In the genomic region with DNA sequence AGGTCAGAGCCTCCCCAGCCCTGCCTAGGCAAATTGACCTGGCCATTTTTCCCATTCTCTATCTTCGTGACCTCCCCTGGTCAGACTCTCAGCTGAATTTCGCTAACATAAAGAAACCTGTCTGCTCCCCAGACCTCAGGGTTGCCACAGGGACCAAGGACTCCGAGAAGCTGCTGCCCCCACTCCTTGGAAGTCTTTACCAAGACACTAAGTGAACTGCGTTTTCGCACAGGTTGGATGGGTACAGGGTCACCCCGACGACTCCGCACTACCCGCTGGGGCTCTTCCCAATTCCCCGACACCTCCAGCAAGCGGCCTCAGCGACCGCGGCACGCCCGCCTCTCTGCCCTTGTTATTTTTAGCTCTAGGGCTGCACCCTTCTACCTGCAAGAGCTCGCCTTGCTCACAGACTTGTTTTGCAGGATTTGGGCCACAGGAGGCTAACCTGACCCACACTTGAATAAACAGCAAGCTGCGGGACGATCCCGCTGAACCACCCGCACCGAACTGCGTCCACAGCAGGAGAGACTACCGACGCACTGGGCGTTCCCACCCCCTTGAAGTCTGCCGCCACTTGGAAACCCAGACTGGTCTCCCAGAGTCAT, we compare ENCODE assay signal across 8 mouse cellular contexts. TPM values are rescaled to one million over a fixed set of nuclear protein-coding genes. Genes with fewer than 3 reads are reported as not detected.
DNase-seq lines count a peak whose midpoint lies in the region; ATAC-seq lines count a peak whose summit lies in the region.
"Had no signal": no experiment of that assay in that cellular context is flagged by ENCODE, and none has a peak within 500 bp of the region (broad histone marks: within the 10 kb centered on the region; RNA-seq: fewer than 3 reads in every experiment).

No protein-coding gene starts in this region.

- peak overlapping the region; percentile 27 for H3K4me3 ChIP-seq in embryonic facial prominence, embryonic 12.5 days
- peak overlapping the region; percentile 42 for H3K4me3 ChIP-seq in heart, embryonic 15.5 days
- H3K4me3 ChIP-seq in limb, embryonic 11.5 days (ENCODE audit: low read depth, low read length), result peak overlapping the region; percentile 23
- peak overlapping the region; percentile 29 for H3K4me3 ChIP-seq in midbrain, embryonic 13.5 days (replicated peaks)
- H3K4me3 ChIP-seq: myocyte had no signal

- DNase-seq in limb, embryonic 11.5 days (ENCODE audit: low spot score), result peak; percentile 64
- no peak for DNase-seq in gastrocnemius, postnatal 25 days
- no peak for DNase-seq in ovary, postnatal 10 days (ENCODE audit: low spot score)

- peak overlapping the region; percentile 49 for H3K4me2 ChIP-seq in embryonic facial prominence, embryonic 12.5 days (replicated peaks)
- H3K4me2 ChIP-seq in heart, embryonic 15.5 days, result peak overlapping the region; percentile 68
- H3K4me2 ChIP-seq in limb, embryonic 11.5 days (ENCODE audit: low read depth, severe bottlenecking), result peak overlapping the region; percentile 49
- H3K4me2 ChIP-seq in midbrain, embryonic 13.5 days (replicated peaks), result peak overlapping the region; percentile 48

- H3K36me3 ChIP-seq in embryonic facial prominence, embryonic 12.5 days, result no peaks in the 10 kb centered on the region
- H3K36me3 ChIP-seq in heart, embryonic 15.5 days, result no peaks in the 10 kb centered on the region
- H3K36me3 ChIP-seq in limb, embryonic 11.5 days (ENCODE audit: control insufficient read depth, insufficient read depth, low read length), result no peaks in the 10 kb centered on the region
- H3K36me3 ChIP-seq in midbrain, embryonic 13.5 days, result no peaks in the 10 kb centered on the region

- 1% methylated on average over 27 of the region's 27 CpGs for WGBS in embryonic facial prominence, embryonic 12.5 days
- 5% methylated on average over 27 of the region's 27 CpGs for WGBS in heart, embryonic 15.5 days
- WGBS in limb, embryonic 11.5 days, result 2% methylated on average over 27 of the region's 27 CpGs
- 4% methylated on average over 27 of the region's 27 CpGs for WGBS in midbrain, embryonic 13.5 days

- H3K9me3 ChIP-seq in embryonic facial prominence, embryonic 12.5 days, result no peaks in the 10 kb centered on the region
- no peaks in the 10 kb centered on the region for H3K9me3 ChIP-seq in heart, embryonic 15.5 days (replicated peaks)
- no peaks in the 10 kb centered on the region for H3K9me3 ChIP-seq in limb, embryonic 11.5 days (ENCODE audit: control insufficient read depth, low read length)
- no peaks in the 10 kb centered on the region for H3K9me3 ChIP-seq in midbrain, embryonic 13.5 days

- H3K27ac ChIP-seq in embryonic facial prominence, embryonic 12.5 days, result no peak overlapping the region
- no peak overlapping the region for H3K27ac ChIP-seq in heart, embryonic 15.5 days
- no peak overlapping the region for H3K27ac ChIP-seq in limb, embryonic 11.5 days (replicated peaks; ENCODE audit: low read depth, low read length)
- H3K27ac ChIP-seq in midbrain, embryonic 13.5 days, result no peak overlapping the region

- H3K9ac ChIP-seq in embryonic facial prominence, embryonic 12.5 days, result no peak overlapping the region
- no peak overlapping the region for H3K9ac ChIP-seq in heart, embryonic 15.5 days
- H3K9ac ChIP-seq in limb, embryonic 11.5 days (ENCODE audit: low read length), result no peak overlapping the region
- no peak overlapping the region for H3K9ac ChIP-seq in midbrain, embryonic 13.5 days (replicated peaks)

- H3K27me3 ChIP-seq in embryonic facial prominence, embryonic 12.5 days, result peaks cover 27% of the 10 kb centered on the region
- H3K27me3 ChIP-seq in heart, embryonic 15.5 days, result peaks cover 26% of the 10 kb centered on the region
- H3K27me3 ChIP-seq in limb, embryonic 11.5 days (ENCODE audit: control insufficient read depth, insufficient read depth, low read length), result peaks cover 16% of the 10 kb centered on the region
- peaks cover 50% of the 10 kb centered on the region for H3K27me3 ChIP-seq in midbrain, embryonic 13.5 days

- no peak for ATAC-seq in embryonic facial prominence, embryonic 12.5 days (ENCODE audit: insufficient number of reproducible peaks, insufficient read depth, low FRiP score, low TSS enrichment)
- peak; percentile 18; the same call in 1 of the 2 replicates for ATAC-seq in heart, embryonic 15.5 days (replicated peaks; ENCODE audit: insufficient number of reproducible peaks, insufficient read depth, low FRiP score, low read depth)
- ATAC-seq in limb, embryonic 11.5 days (ENCODE audit: insufficient number of reproducible peaks, low FRiP score, low TSS enrichment, low read depth), result no peak
- 0 out of 2 replicates have a peak, but pooled peaks have one; percentile 11 for ATAC-seq in midbrain, embryonic 13.5 days
- ATAC-seq in erythroid progenitor cell, adult 5-6 weeks (replicated peaks; ENCODE audit: low FRiP score, poor library complexity, severe bottlenecking), result no peak

- H3K4me1 ChIP-seq in embryonic facial prominence, embryonic 12.5 days, result peaks cover 9% of the 10 kb centered on the region; the same call in 1 of the 2 replicates
- H3K4me1 ChIP-seq in heart, embryonic 15.5 days (replicated peaks), result peaks cover 11% of the 10 kb centered on the region
- H3K4me1 ChIP-seq in limb, embryonic 11.5 days (ENCODE audit: control insufficient read depth, insufficient read depth, low read length), result peaks cover 7% of the 10 kb centered on the region; the same call in 1 of the 2 replicates
- H3K4me1 ChIP-seq in midbrain, embryonic 13.5 days (replicated peaks), result peaks cover 11% of the 10 kb centered on the region

RNA-seq across cellular contexts. Expression of a gene that starts 7.7 kb away (rescaled TPM):
- polyA plus RNA-seq in embryonic facial prominence, embryonic 12.5 days (2016; fragmentation: Nextera tagmentation; extraction: Ambion mirVana), result 41.5 and 45.7 TPM in 2 replicates
- polyA plus RNA-seq in heart, embryonic 15.5 days (2015; fragmentation: Nextera tagmentation; extraction: Ambion mirVana), result 16.7 and 18.7 TPM in 2 replicates
- 58.9 and 75.0 TPM in 2 replicates for polyA plus RNA-seq in limb, embryonic 11.5 days (2014; fragmentation: Nextera tagmentation; extraction: Ambion mirVana)
- 2.6 and 5.7 TPM in 2 replicates for polyA plus RNA-seq in midbrain, embryonic 13.5 days (2015; fragmentation: Nextera tagmentation; extraction: Ambion mirVana)
- not detected in 2 replicates for total RNA-seq in erythroid progenitor cell, adult 5-6 weeks (2015; ENCODE audit: low replicate concordance)
- 0.39 TPM in 1 of 2 replicates, not detected in the other for total RNA-seq in erythroid progenitor cell, adult 5-6 weeks (2017; ENCODE audit: low replicate concordance)
- 10 to 100 TPM in 1 of 2 experiments, 1 to 10 TPM in 1; 6.2 to 10.1 TPM for total RNA-seq in gastrocnemius, postnatal 25 days (2021)

RNA-seq across cellular contexts. Expression of a gene that starts 19.0 kb away (rescaled TPM):
- polyA plus RNA-seq in embryonic facial prominence, embryonic 12.5 days (2016; fragmentation: Nextera tagmentation; extraction: Ambion mirVana), result 0.23 and 0.36 TPM in 2 replicates
- polyA plus RNA-seq in heart, embryonic 15.5 days (2015; fragmentation: Nextera tagmentation; extraction: Ambion mirVana), result not detected in 2 replicates
- polyA plus RNA-seq in limb, embryonic 11.5 days (2014; fragmentation: Nextera tagmentation; extraction: Ambion mirVana), result 0.50 TPM in 1 of 2 replicates, not detected in the other
- polyA plus RNA-seq in midbrain, embryonic 13.5 days (2015; fragmentation: Nextera tagmentation; extraction: Ambion mirVana), result not detected in 2 replicates
- total RNA-seq in erythroid progenitor cell, adult 5-6 weeks (2015; ENCODE audit: low replicate concordance), result not detected in 2 replicates
- not detected in 2 replicates for total RNA-seq in erythroid progenitor cell, adult 5-6 weeks (2017; ENCODE audit: low replicate concordance)
- not detected for total RNA-seq in gastrocnemius, postnatal 25 days (2021)
- polyA plus RNA-seq: myocyte had no signal

Comparison
In these comparisons a context has a peak if more than half of its experiments do, and no peak if none do; other contexts are left out.
1. ATAC-seq: peak in heart, embryonic 15.5 days (single experiment) and midbrain, embryonic 13.5 days (single experiment); none in embryonic facial prominence, embryonic 12.5 days (single experiment), limb, embryonic 11.5 days (single experiment) and erythroid progenitor cell, adult 5-6 weeks (single experiment).
2. Peak in every context shown above with its lines, with median percentiles within 50 percentile points of each other: H3K4me2 ChIP-seq and H3K4me3 ChIP-seq.